Mouse (Mus musculus): ENCODE results near the gene Klk1b11.

- TF ChIP-seq CTCF (IDR thresholded peaks at IDR 0.05), result no peak
- no peak for TF ChIP-seq EP300 (IDR thresholded peaks at IDR 0.05)
Observed at GRCm38 (mm10) chr7:43967612-43968011, 28.1 kb upstream of the Klk1b11 start.
